Comparison of ENCODE assay signal across 15 mouse cellular contexts in genomic region chr9:50101061-50101460, GRCm38 (mm10).
"Had no signal": no experiment of that assay in that cellular context is flagged by ENCODE, and none has a peak within 500 bp of the region (broad histone marks: within the 10 kb centered on the region; RNA-seq: fewer than 3 reads in every experiment).

No protein-coding gene starts in this region.

- H3K27me3 ChIP-seq: neural tube, embryonic 15.5 days; stomach, embryonic 15.5 days had no signal

- DNase-seq: retina, postnatal 1 day; right cerebral cortex, adult 18-20 months; right cerebral cortex, postnatal 14 days; right cerebral cortex, postnatal 25 days; right cerebral cortex, postnatal 4 days; spleen, adult 18-20 months; thymus, adult 18-20 months; thymus, adult 2 months; thymus, postnatal 14 days; thymus, postnatal 25 days; thymus, postnatal 36 days; thymus, postnatal 4 days had no signal

- H3K27ac ChIP-seq: neural tube, embryonic 15.5 days; stomach, embryonic 15.5 days; stomach, postnatal 0 days had no signal

- H3K4me3 ChIP-seq: neural tube, embryonic 15.5 days; stomach, embryonic 15.5 days had no signal

- H3K4me1 ChIP-seq: neural tube, embryonic 15.5 days; stomach, embryonic 15.5 days had no signal

- H3K9me3 ChIP-seq: neural tube, embryonic 15.5 days; stomach, embryonic 15.5 days had no signal

- H3K36me3 ChIP-seq: neural tube, embryonic 15.5 days; stomach, embryonic 15.5 days had no signal
